Mouse (Mus musculus) adrenal gland, adult 18-20 months (tissue): ENCODE results near the gene Pet2. TPM values are rescaled to one million over a fixed set of nuclear protein-coding genes. Genes with fewer than 3 reads are reported as not detected.

Experiments
- DNase-seq, 2 experiments: peaks; one replicate each; pipeline ENCODE4 v3.0.0; 2021 to 2022; ENCODE audit warnings: low spot score in 2 of 2
- long read RNA-seq, 2 experiments: library from polyadenylated mRNA; stranded (forward); transcript quantifications; one replicate each; pipeline ENCODE4 v2.0.0; 2021
- total RNA-seq, 2 experiments: library from RNA; stranded (reverse); gene quantifications; 1 replicate in 1 of 2; 2 replicates in 1 of 2; pipeline ENCODE4 v1.2.3; 2021

Gene Pet2
- not detected for total RNA-seq
- long read RNA-seq, experiment 1: 0 reads
- long read RNA-seq, experiment 2: 0 reads

DNA sequence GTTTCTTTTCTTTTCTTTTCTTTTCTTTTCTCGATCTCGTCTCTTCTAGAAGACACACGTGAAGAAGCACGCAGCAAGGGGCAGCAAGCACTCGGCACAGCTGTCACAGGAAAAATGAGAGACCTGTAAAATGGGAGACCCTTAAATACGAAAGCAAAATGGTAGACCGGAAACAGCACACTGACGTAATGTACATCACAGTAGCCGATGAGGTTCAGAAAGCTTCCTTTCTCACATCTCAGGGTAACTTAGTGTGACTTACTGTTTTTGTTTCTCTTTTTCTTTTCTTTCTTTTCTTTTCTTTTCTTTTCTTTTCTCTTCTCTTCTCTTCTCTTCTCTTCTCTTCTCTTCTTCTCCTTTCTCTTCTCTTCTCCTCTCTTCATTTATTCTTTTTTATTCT, at the start of gene Pet2:
Pet2 (minus strand) TSS at position 101 of the 400 bp plus-strand sequence.
- no peak for DNase-seq
